Mouse (Mus musculus): Measurements from ENCODE around the gene Col28a1. TPM values are rescaled to one million over a fixed set of nuclear protein-coding genes. Genes with fewer than 3 reads are reported as not detected.

Col28a1 gene
- polyA plus RNA-seq (2012; rRNA removed): 0.09 and 0.12 TPM in 2 replicates

GRCm38 (mm10) chr6:8192517-8192916, at the start of gene Col28a1:
TSS of gene Col28a1 (minus strand) at chr6:8192617.

GRCm38 (mm10) chr6:8209047-8209865, 16.8 kb upstream of the Col28a1 start, which contains the start of gene Mios:
TSS of gene Mios (plus strand) at chr6:8209222.

Other genes with a start within 250 kb of the Col28a1 start
- gene Mios, start 16.6 kb upstream of the Col28a1 start, polyA plus RNA-seq (2012; rRNA removed): 0.39 and 0.60 TPM in 2 replicates
- gene Rpa3, start 66.6 kb upstream of the Col28a1 start, polyA plus RNA-seq (2012; rRNA removed): not detected in 2 replicates
- 2.4 and 3.6 TPM in 2 replicates for gene Umad1, start 66.7 kb upstream of the Col28a1 start, polyA plus RNA-seq (2012; rRNA removed)
- not detected in 2 replicates for gene Gm45062, start 66.8 kb upstream of the Col28a1 start, polyA plus RNA-seq (2012; rRNA removed)